Mouse (Mus musculus) forebrain, embryonic 16.5 days (tissue): ENCODE results near the gene Neto2. TPM values are rescaled to one million over a fixed set of nuclear protein-coding genes. Genes with fewer than 3 reads are reported as not detected.
A peak's percentile ranks its signal among the peaks of the same experiment; 100 is the strongest.

Experiments
- ATAC-seq: fragments of 200-750 bp; cut with Nextera tagmentation; 2 replicates; pipeline ENCODE4 v1.8.0; 2017; ENCODE audit warnings: mild to moderate bottlenecking, moderate library complexity
- H3K27ac ChIP-seq: fragments of 300-500 bp; sonication (generic); 2 replicates; pipeline ENCODE4 v1.5.1; 2014; ENCODE audit warnings: low read length, control low read depth
- H3K27me3 ChIP-seq: fragments of 300-500 bp; sonication (generic); replicated peaks from 2 replicates; pipeline ENCODE4 v1.6.1; 2014; ENCODE audit warnings: low read length; ENCODE audit not compliant: control insufficient read depth, insufficient read depth
- H3K36me3 ChIP-seq: fragments of 300-500 bp; sonication (generic); 2 replicates; pipeline ENCODE4 v1.6.1; 2014; ENCODE audit not compliant: control insufficient read depth, insufficient read depth
- H3K4me1 ChIP-seq: fragments of 300-500 bp; sonication (generic); replicated peaks from 2 replicates; pipeline ENCODE4 v1.6.1; 2014; ENCODE audit warnings: low read length; ENCODE audit not compliant: control insufficient read depth, insufficient read depth
- H3K4me2 ChIP-seq: fragments of 300-500 bp; sonication (generic); 2 replicates; pipeline ENCODE4 v1.6.1; 2014; ENCODE audit warnings: mild to moderate bottlenecking, low read length, control low read depth
- H3K4me3 ChIP-seq: fragments of 300-500 bp; sonication (generic); replicated peaks from 2 replicates; pipeline ENCODE4 v1.5.1; 2014; ENCODE audit warnings: mild to moderate bottlenecking, low read length, control low read depth
- H3K9ac ChIP-seq: fragments of 300-500 bp; sonication (generic); replicated peaks from 2 replicates; pipeline ENCODE4 v1.6.1; 2014; ENCODE audit warnings: low read depth, low read length, control low read depth
- H3K9me3 ChIP-seq: fragments of 300-500 bp; sonication (generic); 2 replicates; pipeline ENCODE4 v1.6.1; 2016; ENCODE audit warnings: low read length; ENCODE audit not compliant: control insufficient read depth
- WGBS: fragments of 180-500 bp; shearing (Covaris S2); extraction: QIAGEN DNeasy Blood & Tissue Kit; methylation state at CpG from one replicate; pipeline ENCODE4 v1.1.7; 2014; 5-methylcytosine and 5-hydroxymethylcytosine counted together
- polyA plus RNA-seq: library from polyadenylated mRNA; unstranded; fragments of >200 nt; fragmentation: Nextera tagmentation; extraction: Ambion mirVana; gene quantifications from 2 replicates; pipeline ENCODE4 v1.2.1, GENCODE M21; 2015

The Neto2 gene
- polyA plus RNA-seq, 1 experiment from 2014 or later = 77.2 TPM

GRCm38 (mm10) chr8:85606974-85607373 is 93.8 kb downstream of the Neto2 start:
- WGBS = 90% methylated on average over 1 of the region's 1 CpGs
- H3K4me3 ChIP-seq = no peak overlapping the region
- H3K9ac ChIP-seq = no peak overlapping the region
- no peak overlapping the region for H3K4me2 ChIP-seq
- H3K27me3 ChIP-seq = no peaks in the 10 kb centered on the region
- H3K36me3 ChIP-seq = no peaks in the 10 kb centered on the region
- ATAC-seq = no peak
- H3K4me1 ChIP-seq = no peaks in the 10 kb centered on the region
- no peaks in the 10 kb centered on the region for H3K9me3 ChIP-seq
- H3K27ac ChIP-seq = no peak overlapping the region

- H3K9ac ChIP-seq = no peak overlapping the region
- no peaks in the 10 kb centered on the region for H3K27me3 ChIP-seq
- ATAC-seq = no peak
- no peak overlapping the region for H3K4me2 ChIP-seq
- no peaks in the 10 kb centered on the region for H3K4me1 ChIP-seq
- no peaks in the 10 kb centered on the region for H3K36me3 ChIP-seq
- H3K4me3 ChIP-seq = no peak overlapping the region
- 85% methylated on average over 3 of the region's 3 CpGs for WGBS
- no peak overlapping the region for H3K27ac ChIP-seq
- H3K9me3 ChIP-seq = no peaks in the 10 kb centered on the region
Observed at GRCm38 (mm10) chr8:85606561-85606960, 94.2 kb downstream of the Neto2 start.

GRCm38 (mm10) chr8:85604201-85604600 is 96.5 kb downstream of the Neto2 start:
- H3K4me2 ChIP-seq = no peak overlapping the region
- no peak overlapping the region for H3K27ac ChIP-seq
- no peaks in the 10 kb centered on the region for H3K9me3 ChIP-seq
- ATAC-seq = no peak
- H3K36me3 ChIP-seq = no peaks in the 10 kb centered on the region
- no peak overlapping the region for H3K4me3 ChIP-seq
- 85% methylated on average over 4 of the region's 4 CpGs for WGBS
- H3K27me3 ChIP-seq = no peaks in the 10 kb centered on the region
- H3K4me1 ChIP-seq = no peaks in the 10 kb centered on the region
- H3K9ac ChIP-seq = no peak overlapping the region

GRCm38 (mm10) chr8:85603203-85603895 is 97.4 kb downstream of the Neto2 start:
- Histone ChIP-seq H3K27ac (no peak overlapping the region), H3K27me3 (no peaks in the 10 kb centered on the region), H3K4me1 (no peaks in the 10 kb centered on the region), H3K4me3 (no peak overlapping the region), H3K36me3 (no peaks in the 10 kb centered on the region), H3K9me3 (no peaks in the 10 kb centered on the region), H3K4me2 (no peak overlapping the region), H3K9ac (no peak overlapping the region)
- peak; percentile 70 for ATAC-seq
- WGBS = 43% methylated on average over 8 of the region's 8 CpGs

GRCm38 (mm10) chr8:85602737-85603136 is 98.0 kb downstream of the Neto2 start:
- no peaks in the 10 kb centered on the region for H3K9me3 ChIP-seq
- no peak overlapping the region for H3K4me2 ChIP-seq
- no peak for ATAC-seq
- H3K36me3 ChIP-seq = no peaks in the 10 kb centered on the region
- no peak overlapping the region for H3K4me3 ChIP-seq
- no peaks in the 10 kb centered on the region for H3K4me1 ChIP-seq
- no peak overlapping the region for H3K9ac ChIP-seq
- no peaks in the 10 kb centered on the region for H3K27me3 ChIP-seq
- 78% methylated on average over 4 of the region's 4 CpGs for WGBS
- no peak overlapping the region for H3K27ac ChIP-seq

GRCm38 (mm10) chr8:85601741-85602140 is 99.0 kb downstream of the Neto2 start:
- Histone ChIP-seq H3K4me1 (no peaks in the 10 kb centered on the region), H3K27ac (no peak overlapping the region), H3K36me3 (no peaks in the 10 kb centered on the region), H3K4me3 (no peak overlapping the region), H3K9me3 (no peaks in the 10 kb centered on the region), H3K4me2 (no peak overlapping the region), H3K27me3 (no peaks in the 10 kb centered on the region), H3K9ac (no peak overlapping the region)
- WGBS = 76% methylated on average over 8 of the region's 8 CpGs
- no peak for ATAC-seq

GRCm38 (mm10) chr8:85597413-85598191 is 103.1 kb downstream of the Neto2 start:
- Histone ChIP-seq H3K36me3 (no peaks in the 10 kb centered on the region), H3K4me2 (no peak overlapping the region), H3K27me3 (no peaks in the 10 kb centered on the region), H3K9me3 (no peaks in the 10 kb centered on the region), H3K27ac (no peak overlapping the region), H3K4me3 (no peak overlapping the region), H3K9ac (no peak overlapping the region), H3K4me1 (0 out of 2 replicates have a peak, but pooled peaks cover 4% of the 10 kb centered on the region)
- no peak for ATAC-seq
- whole genome bisulfite sequencing = 78% methylated on average over 8 of the region's 8 CpGs

GRCm38 (mm10) chr8:85595391-85595790 is 105.3 kb downstream of the Neto2 start:
- Histone ChIP-seq H3K4me2 (peak overlapping the region; percentile 21; the same call in 1 of the 2 replicates), H3K9me3 (no peaks in the 10 kb centered on the region), H3K4me1 (0 out of 2 replicates have a peak, but pooled peaks cover 4% of the 10 kb centered on the region), H3K27me3 (no peaks in the 10 kb centered on the region), H3K27ac (no peak overlapping the region), H3K9ac (no peak overlapping the region), H3K36me3 (no peaks in the 10 kb centered on the region), H3K4me3 (no peak overlapping the region)
- no peak for ATAC-seq
- WGBS = 6% methylated on average over 6 of the region's 6 CpGs

- WGBS = 37% methylated on average over 3 of the region's 3 CpGs
- 0 out of 2 replicates have a peak, but pooled peaks cover 4% of the 10 kb centered on the region for H3K4me1 ChIP-seq
- no peak overlapping the region for H3K9ac ChIP-seq
- H3K4me2 ChIP-seq = no peak overlapping the region
- no peaks in the 10 kb centered on the region for H3K27me3 ChIP-seq
- no peak for ATAC-seq
- no peak overlapping the region for H3K4me3 ChIP-seq
- H3K9me3 ChIP-seq = no peaks in the 10 kb centered on the region
- no peak overlapping the region for H3K27ac ChIP-seq
- no peaks in the 10 kb centered on the region for H3K36me3 ChIP-seq
Observed at GRCm38 (mm10) chr8:85594983-85595382, 105.7 kb downstream of the Neto2 start.
